Mouse (Mus musculus): Measurements from ENCODE around the gene R3hcc1l.

DNA sequence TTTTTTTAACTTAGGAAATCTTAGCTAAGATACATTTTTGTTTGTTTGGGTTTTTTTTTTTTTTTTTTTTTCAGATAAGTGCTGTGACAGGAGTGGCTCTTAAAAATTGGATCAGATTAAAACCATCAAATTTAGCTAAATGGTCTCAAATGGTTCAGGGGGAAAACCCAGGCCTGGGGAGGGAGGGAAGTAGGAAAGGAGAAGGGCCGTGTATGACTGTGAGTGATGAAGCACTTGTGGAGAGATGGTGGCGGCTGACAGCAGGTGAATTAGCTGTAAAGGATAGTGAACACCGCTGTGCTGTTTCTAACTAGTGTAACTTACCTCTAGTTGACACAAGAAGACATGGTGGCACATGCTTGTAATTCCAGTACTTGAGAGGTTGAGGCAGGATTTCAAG lies 40.1 kb downstream of the R3hcc1l start:
- no peak for TF ChIP-seq TAL1 (IDR thresholded peaks at IDR 0.05; ENCODE audit: low read length)
- no peak for TF ChIP-seq GATA1 (IDR thresholded peaks at IDR 0.05; ENCODE audit: low read length)

Data from erythroblast, embryonic 14.5 days (primary cell).